Mouse (Mus musculus) heart, adult 2 months (tissue): ENCODE measurements around the gene Gpr137. TPM values are rescaled to one million over a fixed set of nuclear protein-coding genes. Genes with fewer than 3 reads are reported as not detected.

Source experiments
- DNase-seq, 2 experiments: peaks; one replicate each; pipeline ENCODE4 v3.0.0; 2021
- H3K27ac ChIP-seq: fragments of 200-600 bp; 2 replicates; pipeline ENCODE4 v1.8.1; 2022
- H3K27me3 ChIP-seq: fragments of 200-500 bp; 2 replicates; pipeline ENCODE4 v1.6.1; 2012; ENCODE audit warnings: mild to moderate bottlenecking, low read length, inconsistent platforms, mixed read lengths; ENCODE audit not compliant: control insufficient read depth, insufficient read depth
- H3K36me3 ChIP-seq: fragments of 200-500 bp; 2 replicates; pipeline ENCODE4 v1.6.1; 2012; ENCODE audit warnings: low read length, inconsistent platforms; ENCODE audit not compliant: control insufficient read depth, insufficient read depth
- H3K4me1 ChIP-seq: fragments of 200-500 bp; 2 replicates; pipeline ENCODE4 v1.6.1; 2011; ENCODE audit warnings: low read length; ENCODE audit not compliant: control insufficient read depth, insufficient read depth
- H3K4me3 ChIP-seq: fragments of 200-600 bp; 2 replicates; pipeline ENCODE4 v1.8.1; 2022
- H3K79me2 ChIP-seq: fragments of 200-500 bp; replicated peaks from 2 replicates; pipeline ENCODE4 v1.6.1; 2012; ENCODE audit warnings: mild to moderate bottlenecking, inconsistent platforms, low read length, moderate library complexity, mixed read lengths; ENCODE audit not compliant: control insufficient read depth, insufficient read depth
- H3K9ac ChIP-seq: fragments of 200-500 bp; 2 replicates; pipeline ENCODE4 v1.6.1; 2012; ENCODE audit warnings: low read depth, mild to moderate bottlenecking, control low read depth, inconsistent platforms, low read length, mixed read lengths
- CTCF ChIP-seq: fragments of 200-600 bp; IDR thresholded peaks from 2 replicates; pipeline ENCODE4 v1.8.1; 2022; ENCODE audit warnings: antibody characterized with exemption, mild to moderate bottlenecking, moderate library complexity
- EP300 ChIP-seq: fragments of 200-500 bp; IDR thresholded peaks from 2 replicates; pipeline ENCODE4 v1.6.1; 2011; ENCODE audit warnings: low read depth, low read length, control low read depth; ENCODE audit not compliant: insufficient read depth
- POLR2A ChIP-seq: fragments of 200-500 bp; IDR thresholded peaks from 2 replicates; pipeline ENCODE4 v1.6.1; 2011; ENCODE audit warnings: mild to moderate bottlenecking, low read depth, low read length, control low read depth; ENCODE audit not compliant: insufficient read depth
- WGBS: fragments of 180-500 bp; shearing (Covaris S2); methylation state at CpG from one replicate; pipeline ENCODE4 v1.1.7; 2018; 5-methylcytosine and 5-hydroxymethylcytosine counted together
- intact Hi-C: fragments of 180-260 bp; cut with DNase I; formaldehyde crosslinking; loops from one replicate; pipeline ENCODE4 v1.15.1; 2025
- polyA plus RNA-seq: library from polyadenylated mRNA; depleted of rRNA; stranded (reverse); fragments of >200 nt; gene quantifications from 2 replicates; pipeline ENCODE4 v1.2.3, GENCODE M21; 2012
- total RNA-seq, 2 experiments: library from RNA; stranded (reverse); gene quantifications; 2 replicates each; pipeline ENCODE4 v1.2.3; 2021

Gpr137 gene
- total and polyA plus RNA-seq, 3 experiments = 34.1 to 53.4 (median 35.4) TPM

DNA sequence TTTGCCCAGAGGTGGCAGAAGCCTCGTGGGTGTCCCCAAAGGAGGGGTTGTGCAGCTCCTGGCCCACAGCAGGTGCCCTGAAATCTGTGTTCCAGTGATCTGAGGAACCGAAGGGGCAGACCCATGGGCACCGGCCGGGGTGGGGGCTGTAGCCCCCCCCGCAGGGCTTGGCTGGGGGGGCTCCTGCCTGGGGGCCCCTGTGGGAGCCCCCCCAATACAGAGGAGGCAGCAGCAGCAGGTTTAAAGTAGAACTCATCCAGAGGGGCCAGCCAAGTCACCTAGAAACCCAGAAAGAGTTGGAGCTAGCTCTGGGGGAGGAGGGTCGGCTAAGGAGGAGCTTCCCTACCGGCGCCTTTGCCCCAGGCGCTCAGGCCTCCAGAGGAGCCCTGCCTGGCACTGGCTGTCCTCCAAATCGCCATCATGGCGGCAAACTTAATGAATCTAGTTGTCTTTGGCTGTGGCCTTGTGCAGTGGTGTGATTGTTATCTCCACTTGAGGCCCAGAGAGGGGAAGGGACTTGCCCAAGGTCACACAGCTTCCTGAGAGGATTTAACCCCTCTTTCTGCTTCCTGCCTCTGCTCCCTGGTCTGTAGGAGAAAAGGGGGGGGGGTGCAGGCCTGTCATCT, 28.3 kb upstream of the Gpr137 start:
- intact Hi-C loops = no loop called here

GRCm38 (mm10) chr19:6969665-6970381, 27.5 kb upstream of the Gpr137 start:
- TF ChIP-seq CTCF = peak; percentile 81
- no peak for TF ChIP-seq EP300
- peak; percentile 61 for TF ChIP-seq POLR2A
- H3K4me3 ChIP-seq = peak overlapping the region; percentile 62
- H3K27ac ChIP-seq = peak overlapping the region; percentile 92
- DNase-seq = peak; percentile 86 to 89
- H3K36me3 ChIP-seq = no peaks in the 10 kb centered on the region
- WGBS = 1% methylated on average over 54 of the region's 55 CpGs
- intact Hi-C loops = loop anchor here (1.0 kb wide), 1 partner anchor 46 kb away; no protein-coding TSS in a partner anchor
- H3K4me1 ChIP-seq = peaks cover 2% of the 10 kb centered on the region
- H3K27me3 ChIP-seq = no peaks in the 10 kb centered on the region
- H3K79me2 ChIP-seq = no peaks in the 10 kb centered on the region; the same call in 1 of the 2 replicates
- peak overlapping the region; percentile 94 for H3K9ac ChIP-seq

More for the DNA sequence above, 28.3 kb upstream of the Gpr137 start:
- Histone ChIP-seq H3K9ac (no peak overlapping the region), H3K27me3 (no peaks in the 10 kb centered on the region), H3K4me3 (no peak overlapping the region), H3K27ac (no peak overlapping the region), H3K79me2 (no peaks in the 10 kb centered on the region; the same call in 1 of the 2 replicates), H3K36me3 (no peaks in the 10 kb centered on the region), H3K4me1 (peaks cover 2% of the 10 kb centered on the region)
- TF ChIP-seq CTCF (no peak), POLR2A (no peak), EP300 (no peak)
- DNase-seq = no peak
- WGBS = 33% methylated on average over 11 of the region's 11 CpGs

- DNase-seq = no peak
- Histone ChIP-seq H3K4me1 (peaks cover 2% of the 10 kb centered on the region), H3K9ac (peak overlapping the region; percentile 94), H3K27me3 (no peaks in the 10 kb centered on the region), H3K27ac (peak overlapping the region; percentile 92), H3K4me3 (peak overlapping the region; percentile 62), H3K79me2 (no peaks in the 10 kb centered on the region; the same call in 1 of the 2 replicates), H3K36me3 (no peaks in the 10 kb centered on the region)
- TF ChIP-seq POLR2A (no peak), EP300 (0 out of 2 replicates have a peak, but pooled peaks have one; percentile 4)
- 3% methylated on average over 19 of the region's 20 CpGs for WGBS
- intact Hi-C loops = loop anchor here (1.0 kb wide), 1 partner anchor 45 kb away; no protein-coding TSS in a partner anchor
Observed at GRCm38 (mm10) chr19:6969291-6969664, 27.0 kb upstream of the Gpr137 start.

DNA sequence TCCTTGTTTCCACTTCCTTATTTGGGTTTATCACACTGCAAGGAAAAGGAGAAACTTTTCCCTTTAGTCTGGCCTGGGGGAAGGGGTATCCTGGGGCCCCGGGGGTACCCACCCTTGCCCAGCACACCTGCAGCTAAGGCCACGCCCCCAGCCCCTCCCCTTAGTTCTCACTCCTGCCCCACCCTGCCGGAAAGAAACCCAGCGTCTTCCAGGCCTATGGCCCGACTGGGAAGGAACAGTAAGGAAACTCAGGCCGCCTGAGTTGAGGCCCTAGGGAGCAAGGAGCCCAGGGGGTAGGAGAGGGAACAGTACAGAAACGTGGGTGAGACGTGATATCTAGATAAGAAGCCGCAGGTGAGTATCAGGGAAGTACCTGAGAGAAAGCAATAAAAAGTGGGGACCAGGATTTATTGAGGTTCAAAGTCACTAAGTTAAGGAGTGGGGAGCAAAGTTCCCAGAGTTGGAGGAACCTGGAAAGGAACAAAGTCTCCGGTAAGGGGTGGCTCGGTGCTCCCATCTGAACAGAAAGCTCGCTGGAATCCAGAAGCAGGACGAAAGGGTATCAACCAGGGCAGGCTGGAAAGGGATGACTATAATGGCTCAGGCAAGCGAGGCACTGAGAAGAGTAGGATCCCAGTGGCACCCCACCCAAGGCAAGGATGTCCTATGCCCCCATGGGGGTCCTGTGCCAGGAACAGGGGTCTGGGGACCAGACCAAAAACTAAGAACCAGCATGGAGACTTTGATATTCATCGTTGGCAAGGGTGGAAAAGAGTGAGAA, 26.4 kb upstream of the Gpr137 start:
- intact Hi-C loops = loop anchor here (1.0 kb wide), 2 partner anchors 16 to 44 kb away; no protein-coding TSS in a partner anchor
- H3K9ac ChIP-seq = peak overlapping the region; percentile 94
- peak overlapping the region; percentile 62 for H3K4me3 ChIP-seq
- H3K36me3 ChIP-seq = no peaks in the 10 kb centered on the region
- H3K27me3 ChIP-seq = no peaks in the 10 kb centered on the region
- TF ChIP-seq POLR2A = no peak
- TF ChIP-seq EP300 = no peak
- TF ChIP-seq CTCF = no peak
- WGBS = 25% methylated on average over 15 of the region's 15 CpGs
- peak overlapping the region; percentile 92 for H3K27ac ChIP-seq
- peaks cover 2% of the 10 kb centered on the region for H3K4me1 ChIP-seq
- DNase-seq = peak in 1 of 2 experiments; percentile 42
- no peaks in the 10 kb centered on the region; the same call in 1 of the 2 replicates for H3K79me2 ChIP-seq

GRCm38 (mm10) chr19:6956461-6956860, 14.2 kb upstream of the Gpr137 start:
- no peak overlapping the region for H3K9ac ChIP-seq
- DNase-seq = no peak
- WGBS = 81% methylated on average over 10 of the region's 10 CpGs

More at GRCm38 (mm10) chr19:6956461-6956860, 14.2 kb upstream of the Gpr137 start:
- TF ChIP-seq POLR2A = no peak
- H3K27ac ChIP-seq = no peak overlapping the region
- H3K27me3 ChIP-seq = no peaks in the 10 kb centered on the region
- no peaks in the 10 kb centered on the region for H3K36me3 ChIP-seq
- intact Hi-C loops = no loop called here
- H3K4me3 ChIP-seq = no peak overlapping the region
- peaks cover 7% of the 10 kb centered on the region for H3K4me1 ChIP-seq
- H3K79me2 ChIP-seq = no peaks in the 10 kb centered on the region
